Mouse (Mus musculus) kidney, postnatal 10 days (tissue): ENCODE results near the gene Hadh.
A peak's percentile ranks its signal among the peaks of the same experiment; 100 is the strongest.

Experiments
- DNase-seq: peaks from one replicate; pipeline ENCODE4 v3.0.0; 2021; ENCODE audit warnings: mixed read lengths

Hadh gene

GRCm38 (mm10) chr3:131271559-131272373, at the start of gene Hadh:
Gene Hadh (minus strand): TSS chr3:131272101.
- DNase-seq, result peak; percentile 94

- DNase-seq, result peak; percentile 92
These were observed 48.3 kb upstream of the Hadh start for GRCm38 (mm10) chr3:131320184-131320583.

GRCm38 (mm10) chr3:131318211-131318610, 46.3 kb upstream of the Hadh start:
- no peak for DNase-seq

- no peak for DNase-seq
These were observed 45.2 kb upstream of the Hadh start for GRCm38 (mm10) chr3:131317126-131317525.

- DNase-seq, result no peak
These were observed 44.1 kb upstream of the Hadh start for GRCm38 (mm10) chr3:131315957-131316510.

- no peak for DNase-seq
These were observed 40.4 kb upstream of the Hadh start for GRCm38 (mm10) chr3:131312340-131312739.

GRCm38 (mm10) chr3:131310572-131310971, 38.7 kb upstream of the Hadh start:
- DNase-seq, result no peak

GRCm38 (mm10) chr3:131307811-131308210, 35.9 kb upstream of the Hadh start:
- no peak for DNase-seq

- no peak for DNase-seq
These were observed 34.4 kb upstream of the Hadh start for GRCm38 (mm10) chr3:131306255-131306654.

- DNase-seq, result no peak
These were observed 31.4 kb upstream of the Hadh start for GRCm38 (mm10) chr3:131303320-131303714.

- DNase-seq, result peak; percentile 94
These were observed 30.8 kb upstream of the Hadh start, which contains the start of gene Cyp2u1 for GRCm38 (mm10) chr3:131302452-131303319. Gene Cyp2u1 (minus strand): TSS chr3:131303227.

GRCm38 (mm10) chr3:131299908-131300307, 28.0 kb upstream of the Hadh start:
- DNase-seq, result no peak

GRCm38 (mm10) chr3:131299078-131299477, 27.2 kb upstream of the Hadh start:
- DNase-seq, result peak; percentile 39

GRCm38 (mm10) chr3:131296893-131297292, 25.0 kb upstream of the Hadh start:
- no peak for DNase-seq

- DNase-seq, result no peak
These were observed 23.8 kb upstream of the Hadh start for GRCm38 (mm10) chr3:131295513-131296200.

GRCm38 (mm10) chr3:131294503-131294902, 22.6 kb upstream of the Hadh start:
- DNase-seq, result no peak

- no peak for DNase-seq
These were observed 21.1 kb upstream of the Hadh start for GRCm38 (mm10) chr3:131292959-131293358.

- no peak for DNase-seq
These were observed 20.4 kb upstream of the Hadh start for GRCm38 (mm10) chr3:131292349-131292748.

GRCm38 (mm10) chr3:131291890-131292289, 20.0 kb upstream of the Hadh start:
- no peak for DNase-seq

GRCm38 (mm10) chr3:131274151-131274550, 2.2 kb upstream of the Hadh start:
- DNase-seq, result no peak

GRCm38 (mm10) chr3:131272374-131273100, 636 bp upstream of the Hadh start:
- no peak for DNase-seq

- peak; percentile 84 for DNase-seq
These were observed 744 bp downstream of the Hadh start for GRCm38 (mm10) chr3:131271157-131271556.
